ENCODE assay signal across 10 mouse cellular contexts in genomic region chr11:69899870-69900269, GRCm38 (mm10). TPM values are rescaled to one million over a fixed set of nuclear protein-coding genes. Genes with fewer than 3 reads are reported as not detected.
A peak's percentile ranks its signal among the peaks of the same experiment; 100 is the strongest.
DNase-seq lines count a peak whose midpoint lies in the region; ATAC-seq lines count a peak whose summit lies in the region.
"Had no signal": no experiment of that assay in that cellular context is flagged by ENCODE, and none has a peak within 500 bp of the region (broad histone marks: within the 10 kb centered on the region; RNA-seq: fewer than 3 reads in every experiment).

No protein-coding gene starts in this region.

- 24% methylated on average over 4 of the region's 4 CpGs for WGBS in heart, embryonic 15.5 days
- 32% methylated on average over 4 of the region's 4 CpGs for WGBS in embryonic facial prominence, embryonic 10.5 days
- WGBS in hindbrain, embryonic 12.5 days: 17% methylated on average over 4 of the region's 4 CpGs
- WGBS in midbrain, embryonic 11.5 days: 29% methylated on average over 4 of the region's 4 CpGs

- H3K4me2 ChIP-seq in heart, embryonic 15.5 days: peak overlapping the region; percentile 87
- H3K4me2 ChIP-seq in hindbrain, embryonic 12.5 days (replicated peaks): peak overlapping the region; percentile 96
- peak overlapping the region; percentile 99 for H3K4me2 ChIP-seq in midbrain, embryonic 11.5 days

- peak overlapping the region; percentile 95 for H3K4me3 ChIP-seq in heart, embryonic 15.5 days
- H3K4me3 ChIP-seq in embryonic facial prominence, embryonic 10.5 days: peak overlapping the region; percentile 93
- H3K4me3 ChIP-seq in hindbrain, embryonic 12.5 days: peak overlapping the region; percentile 93
- H3K4me3 ChIP-seq in midbrain, embryonic 11.5 days (ENCODE audit: low read depth, low read length): peak overlapping the region; percentile 98

- peak overlapping the region; percentile 93 for H3K9ac ChIP-seq in heart, embryonic 15.5 days
- peak overlapping the region; percentile 97 for H3K9ac ChIP-seq in hindbrain, embryonic 12.5 days
- H3K9ac ChIP-seq in midbrain, embryonic 11.5 days (ENCODE audit: low read length): peak overlapping the region; percentile 95

- H3K27ac ChIP-seq in heart, embryonic 15.5 days: no peak overlapping the region
- peak overlapping the region; percentile 99 for H3K27ac ChIP-seq in embryonic facial prominence, embryonic 10.5 days (replicated peaks)
- no peak overlapping the region for H3K27ac ChIP-seq in hindbrain, embryonic 12.5 days
- no peak overlapping the region; the same call in 1 of the 2 replicates for H3K27ac ChIP-seq in midbrain, embryonic 11.5 days (ENCODE audit: low read depth, low read length)

- ATAC-seq in heart, embryonic 15.5 days (replicated peaks; ENCODE audit: insufficient number of reproducible peaks, insufficient read depth, low FRiP score, low read depth): no peak
- ATAC-seq in hindbrain, embryonic 12.5 days (ENCODE audit: low FRiP score): no peak
- no peak for ATAC-seq in midbrain, embryonic 11.5 days (ENCODE audit: low FRiP score)

- H3K36me3 ChIP-seq in heart, embryonic 15.5 days: peaks cover 12% of the 10 kb centered on the region
- peaks cover 30% of the 10 kb centered on the region for H3K36me3 ChIP-seq in embryonic facial prominence, embryonic 10.5 days (replicated peaks)
- peaks cover 13% of the 10 kb centered on the region for H3K36me3 ChIP-seq in hindbrain, embryonic 12.5 days
- peaks cover 7% of the 10 kb centered on the region; the same call in 1 of the 2 replicates for H3K36me3 ChIP-seq in midbrain, embryonic 11.5 days (ENCODE audit: control insufficient read depth, insufficient read depth, low read length)

- H3K9me3 ChIP-seq in heart, embryonic 15.5 days (replicated peaks): no peaks in the 10 kb centered on the region
- H3K9me3 ChIP-seq in embryonic facial prominence, embryonic 10.5 days: no peaks in the 10 kb centered on the region
- H3K9me3 ChIP-seq in hindbrain, embryonic 12.5 days (replicated peaks): no peaks in the 10 kb centered on the region
- H3K9me3 ChIP-seq in midbrain, embryonic 11.5 days (ENCODE audit: control insufficient read depth, low read length): no peaks in the 10 kb centered on the region
- H3K9me3 ChIP-seq: G1E had no signal

- DNase-seq in heart, postnatal 4 days: no peak
- peak; percentile 28 for DNase-seq in embryonic facial prominence, embryonic 10.5 days (ENCODE audit: low spot score)
- DNase-seq in midbrain, embryonic 11.5 days (ENCODE audit: low spot score, missing footprints): peak; percentile 84
- no peak for DNase-seq in spleen, postnatal 14 days (ENCODE audit: low spot score in 2 of 2)
- DNase-seq in frontal cortex, postnatal 10 days (ENCODE audit: low spot score in 2 of 2): no peak
- no peak for DNase-seq in cerebellum, adult 11 months
- DNase-seq: spleen, adult 18-20 months had no signal

- H3K27me3 ChIP-seq in heart, embryonic 15.5 days: no peaks in the 10 kb centered on the region; the same call in 1 of the 2 replicates
- H3K27me3 ChIP-seq in embryonic facial prominence, embryonic 10.5 days (replicated peaks; ENCODE audit: low read depth, poor library complexity, severe bottlenecking): no peaks in the 10 kb centered on the region; the same call in 1 of the 2 replicates
- no peaks in the 10 kb centered on the region for H3K27me3 ChIP-seq in hindbrain, embryonic 12.5 days
- no peaks in the 10 kb centered on the region for H3K27me3 ChIP-seq in midbrain, embryonic 11.5 days (ENCODE audit: control insufficient read depth, insufficient read depth, low read length)

- peaks cover 30% of the 10 kb centered on the region for H3K4me1 ChIP-seq in heart, embryonic 15.5 days (replicated peaks)
- peaks cover 45% of the 10 kb centered on the region for H3K4me1 ChIP-seq in embryonic facial prominence, embryonic 10.5 days
- peaks cover 35% of the 10 kb centered on the region for H3K4me1 ChIP-seq in hindbrain, embryonic 12.5 days
- H3K4me1 ChIP-seq in midbrain, embryonic 11.5 days (ENCODE audit: control insufficient read depth, insufficient read depth, low read length): peaks cover 22% of the 10 kb centered on the region

RNA-seq across cellular contexts. Expression of gene 2810408A11Rik, which starts 0.9 kb away (rescaled TPM):
- polyA plus RNA-seq in heart, embryonic 15.5 days (2015; fragmentation: Nextera tagmentation; extraction: Ambion mirVana): 3.7 and 5.8 TPM in 2 replicates
- total RNA-seq in heart, postnatal 4 days (2021): 1 to 10 TPM; 5.2 to 6.2 TPM
- 14.7 and 14.8 TPM in 2 replicates for polyA plus RNA-seq in embryonic facial prominence, embryonic 10.5 days (2016; fragmentation: Nextera tagmentation; extraction: Ambion mirVana)
- polyA plus RNA-seq in hindbrain, embryonic 12.5 days (2016; fragmentation: Nextera tagmentation; extraction: Ambion mirVana): 17.8 TPM in 2 replicates
- 15.3 and 17.8 TPM in 2 replicates for polyA plus RNA-seq in midbrain, embryonic 11.5 days (2014; fragmentation: Nextera tagmentation; extraction: Ambion mirVana)

RNA-seq across cellular contexts. Expression of gene Neurl4, which starts 1.0 kb away (rescaled TPM):
- 5.2 and 7.0 TPM in 2 replicates for polyA plus RNA-seq in heart, embryonic 15.5 days (2015; fragmentation: Nextera tagmentation; extraction: Ambion mirVana)
- 10 to 100 TPM; 45.8 to 48.5 TPM for total RNA-seq in heart, postnatal 4 days (2021)
- polyA plus RNA-seq in embryonic facial prominence, embryonic 10.5 days (2016; fragmentation: Nextera tagmentation; extraction: Ambion mirVana): 10.9 and 11.1 TPM in 2 replicates
- 15.0 and 15.2 TPM in 2 replicates for polyA plus RNA-seq in hindbrain, embryonic 12.5 days (2016; fragmentation: Nextera tagmentation; extraction: Ambion mirVana)
- polyA plus RNA-seq in midbrain, embryonic 11.5 days (2014; fragmentation: Nextera tagmentation; extraction: Ambion mirVana): 15.6 and 16.3 TPM in 2 replicates

RNA-seq across cellular contexts. Expression of gene Acap1, which starts 4.5 kb away (rescaled TPM):
- polyA plus RNA-seq in heart, embryonic 15.5 days (2015; fragmentation: Nextera tagmentation; extraction: Ambion mirVana): 4.5 and 14.8 TPM in 2 replicates
- total RNA-seq in heart, postnatal 4 days (2021): 1 to 10 TPM; 2.8 to 3.2 TPM
- 1.3 and 1.5 TPM in 2 replicates for polyA plus RNA-seq in embryonic facial prominence, embryonic 10.5 days (2016; fragmentation: Nextera tagmentation; extraction: Ambion mirVana)
- polyA plus RNA-seq in hindbrain, embryonic 12.5 days (2016; fragmentation: Nextera tagmentation; extraction: Ambion mirVana): 0.86 and 0.92 TPM in 2 replicates
- polyA plus RNA-seq in midbrain, embryonic 11.5 days (2014; fragmentation: Nextera tagmentation; extraction: Ambion mirVana): 0.36 and 0.59 TPM in 2 replicates

RNA-seq across cellular contexts. Expression of gene Gps2, which starts 13.8 kb away (rescaled TPM):
- polyA plus RNA-seq in heart, embryonic 15.5 days (2015; fragmentation: Nextera tagmentation; extraction: Ambion mirVana): 44.8 and 54.9 TPM in 2 replicates
- total RNA-seq in heart, postnatal 4 days (2021): 10 to 100 TPM; 29.6 to 33.0 TPM
- polyA plus RNA-seq in embryonic facial prominence, embryonic 10.5 days (2016; fragmentation: Nextera tagmentation; extraction: Ambion mirVana): 87.6 and 89.1 TPM in 2 replicates
- polyA plus RNA-seq in hindbrain, embryonic 12.5 days (2016; fragmentation: Nextera tagmentation; extraction: Ambion mirVana): 84.7 and 90.1 TPM in 2 replicates
- polyA plus RNA-seq in midbrain, embryonic 11.5 days (2014; fragmentation: Nextera tagmentation; extraction: Ambion mirVana): 92.2 and 95.8 TPM in 2 replicates

RNA-seq across cellular contexts. Expression of gene Kctd11, which starts 18.7 kb away (rescaled TPM):
- 3.3 and 5.7 TPM in 2 replicates for polyA plus RNA-seq in heart, embryonic 15.5 days (2015; fragmentation: Nextera tagmentation; extraction: Ambion mirVana)
- total RNA-seq in heart, postnatal 4 days (2021): 1 to 10 TPM; 3.3 TPM
- 6.8 and 7.0 TPM in 2 replicates for polyA plus RNA-seq in embryonic facial prominence, embryonic 10.5 days (2016; fragmentation: Nextera tagmentation; extraction: Ambion mirVana)
- polyA plus RNA-seq in hindbrain, embryonic 12.5 days (2016; fragmentation: Nextera tagmentation; extraction: Ambion mirVana): 2.9 and 3.2 TPM in 2 replicates
- polyA plus RNA-seq in midbrain, embryonic 11.5 days (2014; fragmentation: Nextera tagmentation; extraction: Ambion mirVana): 3.1 and 3.9 TPM in 2 replicates

Comparison
In these comparisons a context has a peak if more than half of its experiments do, and no peak if none do; other contexts are left out.
1. DNase-seq: peak in embryonic facial prominence, embryonic 10.5 days (single experiment) and midbrain, embryonic 11.5 days (single experiment); none in heart, postnatal 4 days (single experiment), spleen, postnatal 14 days (0 of 2), frontal cortex, postnatal 10 days (0 of 2) and cerebellum, adult 11 months (single experiment).
2. Peak in every context shown above with its lines, with median percentiles within 50 percentile points of each other: H3K4me2 ChIP-seq, H3K4me3 ChIP-seq and H3K9ac ChIP-seq.